Mouse (Mus musculus): ENCODE measurements at regions not wholly inside any gene's neighbourhood (a gene's known extent, or its start where the extent isn't known, plus 50 kb on each side); places are given as distances from the start of the nearest gene placed in this dataset.

DNA sequence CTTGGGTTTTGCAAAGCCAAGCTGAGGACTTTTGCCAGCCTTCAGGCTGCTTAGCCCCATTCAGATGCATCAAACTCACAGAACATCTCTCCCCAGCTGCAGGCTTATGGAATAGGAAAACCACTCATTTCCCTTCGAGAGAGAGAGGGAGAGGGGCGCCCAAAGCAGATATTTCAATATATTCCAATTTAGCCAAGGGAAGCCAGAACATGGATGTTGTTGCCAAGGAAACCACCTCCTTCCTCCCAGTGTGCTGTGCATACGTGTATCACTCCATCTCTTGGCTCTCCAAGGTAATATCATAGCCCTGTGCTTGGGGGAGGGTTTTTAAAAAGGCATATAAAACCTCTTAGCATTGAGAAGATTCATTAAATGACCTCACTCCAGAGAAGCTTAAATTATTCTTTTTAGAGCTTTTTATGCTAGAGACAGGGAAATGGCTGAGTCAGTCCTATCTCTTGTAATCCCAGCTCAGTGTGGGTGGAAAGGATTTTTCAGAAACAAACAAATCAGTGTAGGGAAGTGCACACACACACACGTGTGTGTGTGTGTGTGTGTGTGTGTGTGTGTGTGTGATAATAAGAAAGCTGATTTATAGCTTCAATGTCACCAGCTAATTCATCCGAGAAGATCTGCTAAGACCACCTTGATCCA is 245.1 kb downstream of the Rps24 start:
- no peak for DNase-seq (ENCODE audit: low read depth, low spot score)

DNA sequence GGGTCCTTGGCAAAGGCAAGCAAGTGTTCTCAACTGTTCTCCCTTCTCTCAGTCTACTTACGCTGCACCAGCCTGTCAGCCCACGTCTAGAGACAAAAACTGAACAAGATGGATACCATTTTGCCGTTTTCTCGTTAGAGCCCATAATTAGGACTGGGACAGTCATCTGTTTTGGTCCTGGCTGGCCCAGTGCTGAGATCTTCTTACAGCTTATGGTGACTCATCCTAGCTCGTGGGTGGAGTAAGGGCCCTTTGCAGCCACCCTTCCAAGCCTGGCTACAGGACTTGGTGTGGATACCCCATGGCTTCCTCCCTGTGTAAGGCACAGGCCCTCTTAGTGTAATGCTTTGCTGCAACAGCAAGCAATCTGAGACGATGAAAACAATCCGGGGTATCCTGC is 246.4 kb downstream of the Rps24 start:
- DNase-seq (ENCODE audit: low read depth, low spot score) = no peak

DNA sequence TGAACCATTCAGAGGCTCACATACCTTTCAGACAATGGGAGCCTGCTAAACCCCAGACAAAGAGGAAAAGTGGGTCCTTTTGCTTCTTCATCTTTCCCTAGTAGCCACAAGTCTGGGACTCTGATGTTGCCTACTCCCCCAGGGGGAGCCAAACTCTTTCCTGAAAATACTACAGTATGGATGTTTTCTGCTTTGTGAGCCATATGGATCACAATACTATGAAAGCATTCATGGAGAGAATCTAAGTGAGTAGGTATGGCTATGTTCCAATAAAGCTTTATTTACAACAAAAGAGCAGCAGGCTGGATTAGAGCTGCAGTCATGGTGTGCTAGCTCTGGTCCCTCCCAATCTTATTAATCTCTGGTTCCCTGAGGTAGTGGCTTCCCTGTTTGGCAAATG is 251.9 kb downstream of the Rps24 start:
- DNase-seq (ENCODE audit: low read depth, low spot score) = no peak

DNA sequence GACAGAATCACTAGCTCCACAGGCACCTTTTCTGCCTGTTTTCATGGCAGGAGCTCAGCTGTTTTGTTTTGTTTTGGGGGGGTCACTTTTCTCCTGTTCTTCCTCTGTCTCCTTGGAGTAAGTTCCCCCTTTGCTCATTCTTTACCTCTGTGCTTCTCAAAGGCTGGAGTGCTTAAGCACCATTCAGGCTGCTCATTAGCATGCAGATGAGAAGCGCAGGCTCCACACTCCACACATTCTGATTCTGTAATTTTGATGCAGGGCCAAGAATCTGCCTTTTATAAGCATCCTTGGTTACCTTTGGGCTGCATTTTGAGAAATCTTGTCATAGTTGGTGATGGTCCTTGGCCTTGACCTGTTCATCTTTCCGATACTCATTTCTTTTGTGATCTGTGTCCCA is 257.5 kb downstream of the Rps24 start:
- no peak for DNase-seq (ENCODE audit: low read depth, low spot score)

DNA sequence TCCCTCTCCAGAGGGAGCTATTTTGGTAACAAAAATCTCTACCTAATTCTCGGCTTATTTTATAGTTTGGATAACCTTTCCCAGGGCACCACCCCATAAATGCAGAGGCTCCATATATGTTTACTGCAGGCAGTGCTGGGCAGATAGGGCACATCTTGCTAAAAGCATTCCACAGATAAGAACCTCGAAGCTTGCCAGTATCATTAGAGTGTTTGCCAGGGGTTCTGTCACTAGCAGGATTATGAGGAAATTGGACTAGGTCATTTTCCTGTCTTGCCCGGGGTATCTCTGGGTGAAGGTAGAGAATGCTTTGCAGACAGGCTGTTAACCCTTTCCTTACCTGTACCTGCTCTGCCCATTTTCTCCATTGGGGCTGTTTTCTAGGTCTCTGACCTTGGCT is 258.8 kb downstream of the Rps24 start:
- no peak for DNase-seq (ENCODE audit: low read depth, low spot score)

DNA sequence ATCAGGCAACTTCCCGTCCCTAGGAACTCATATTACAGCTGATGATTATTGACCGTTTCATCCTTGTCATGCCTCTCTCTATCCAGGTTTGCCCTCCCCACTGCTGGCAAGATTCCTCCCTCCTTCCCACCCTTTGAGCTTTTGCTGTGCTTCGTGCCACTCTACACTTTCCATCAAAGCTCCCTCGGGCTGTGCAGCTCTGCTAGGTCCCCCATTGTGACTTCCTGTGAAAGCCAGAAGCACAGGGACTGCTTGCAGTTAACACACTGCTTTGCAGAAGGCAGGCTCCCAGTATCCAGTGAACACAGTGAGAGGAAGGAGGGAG is 260.5 kb downstream of the Rps24 start:
- DNase-seq (ENCODE audit: low read depth, low spot score) = no peak

DNA sequence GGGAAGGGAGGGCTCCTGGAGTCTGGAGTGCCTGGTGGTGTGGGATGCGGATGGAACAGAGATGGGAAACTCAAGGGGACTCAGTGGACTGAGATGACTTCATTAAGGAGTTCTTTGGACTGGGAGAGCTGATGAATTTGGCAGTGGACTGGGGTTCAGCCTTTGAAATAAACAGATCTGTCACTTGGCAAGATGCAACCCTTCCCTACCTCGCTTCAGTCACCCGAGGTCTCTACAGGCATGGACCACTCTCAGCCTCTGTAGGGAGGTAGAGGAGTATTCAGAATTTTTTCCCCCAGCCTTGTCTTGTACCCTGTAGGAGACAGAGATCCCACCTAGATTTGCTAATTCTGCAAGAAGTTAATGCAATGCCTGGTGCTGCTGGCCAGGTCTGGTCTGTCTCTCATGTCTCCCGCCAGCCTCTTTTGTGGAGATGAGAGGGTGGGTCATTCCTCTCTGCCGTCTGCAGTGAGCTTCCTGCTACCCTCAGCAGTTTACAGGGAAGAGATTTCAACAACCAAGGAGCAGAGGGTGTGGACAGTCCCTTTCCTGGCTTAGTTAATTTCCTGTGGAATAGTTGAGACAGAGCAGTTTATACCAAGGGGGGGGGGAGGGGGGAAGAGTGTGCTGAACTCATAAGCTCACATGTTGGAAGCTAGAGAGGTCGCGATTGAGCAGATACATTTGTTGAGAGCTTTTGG is 261.0 kb downstream of the Rps24 start:
- no peak for DNase-seq (ENCODE audit: low read depth, low spot score)

DNA sequence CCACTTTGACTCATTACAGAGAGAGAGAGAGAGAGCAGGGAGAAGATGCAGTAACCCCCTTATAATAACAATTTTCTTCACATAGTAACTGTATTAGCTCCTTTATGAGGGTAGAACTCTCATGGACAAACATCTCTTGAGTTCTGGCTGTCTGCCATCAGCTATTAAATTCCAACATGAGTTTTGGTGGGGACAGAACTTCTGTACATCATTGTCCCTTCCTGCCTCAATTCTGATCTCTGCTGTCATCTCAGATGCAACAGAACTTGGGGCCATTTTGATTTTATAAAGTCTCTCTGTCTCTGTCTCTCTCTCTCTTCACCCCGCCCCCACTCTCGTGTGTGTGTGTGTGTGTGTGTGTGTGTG is 261.6 kb downstream of the Rps24 start:
- DNase-seq (ENCODE audit: low read depth, low spot score) = no peak

DNA sequence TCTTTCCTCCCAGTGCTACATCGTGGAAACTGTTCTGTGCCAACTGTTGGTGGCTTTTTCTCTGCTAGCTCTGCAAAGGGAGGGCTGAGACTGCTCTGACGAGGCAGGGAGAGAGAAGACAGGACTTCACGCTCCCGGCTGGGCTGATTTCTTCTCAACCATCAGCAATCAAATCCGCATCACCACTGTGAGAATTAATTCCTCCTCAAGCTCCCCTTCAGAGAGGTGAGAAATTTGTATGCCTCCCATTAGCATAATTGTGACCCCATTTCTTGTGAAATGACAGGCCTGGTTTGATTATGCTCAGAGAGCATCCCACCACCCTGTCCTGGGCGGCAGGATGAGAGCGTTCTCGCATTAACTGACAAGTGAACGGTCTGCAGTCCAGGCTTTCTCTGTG is 262.4 kb downstream of the Rps24 start:
- DNase-seq (ENCODE audit: low read depth, low spot score) = no peak

DNA sequence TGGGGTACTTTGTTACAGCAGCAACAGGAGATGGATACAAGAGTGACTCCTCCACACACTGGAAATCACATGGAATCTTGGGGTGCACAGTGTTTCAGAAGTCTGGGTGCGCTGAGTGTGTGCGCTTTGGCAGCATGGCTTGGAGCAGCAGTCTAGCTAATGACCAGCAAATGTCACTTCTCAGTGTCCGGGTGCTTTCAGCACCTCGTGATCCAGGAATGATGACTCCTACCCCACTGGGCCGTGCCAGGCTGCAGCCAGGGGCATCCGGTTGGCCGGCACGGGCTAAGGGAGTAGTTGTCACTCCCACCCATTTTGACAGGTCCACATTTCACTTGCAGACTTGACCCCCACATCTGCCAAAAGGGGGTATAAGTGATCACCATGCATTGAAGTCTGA is 264.3 kb downstream of the Rps24 start:
- DNase-seq (ENCODE audit: low read depth, low spot score) = no peak

DNA sequence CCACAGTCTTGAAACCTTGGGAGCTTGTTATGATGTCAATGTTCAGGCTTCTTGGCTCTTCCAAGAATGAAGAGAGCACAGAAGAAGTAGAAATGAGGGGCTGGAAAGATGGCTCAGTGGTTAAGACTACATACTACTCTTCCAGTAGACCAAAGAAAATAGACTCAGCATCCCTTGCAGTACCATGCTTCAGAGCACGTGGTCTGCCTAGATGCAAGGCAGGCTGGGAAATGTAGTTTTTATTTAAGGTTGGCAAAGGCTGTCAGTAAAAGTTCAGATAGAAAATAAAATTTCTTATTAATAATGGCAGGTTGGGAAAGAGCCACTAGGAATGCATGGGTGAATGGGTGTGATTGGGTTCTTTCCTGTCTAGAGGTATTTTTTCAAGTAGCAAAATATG is 267.8 kb downstream of the Rps24 start:
- no peak for DNase-seq (ENCODE audit: low read depth, low spot score)

DNA sequence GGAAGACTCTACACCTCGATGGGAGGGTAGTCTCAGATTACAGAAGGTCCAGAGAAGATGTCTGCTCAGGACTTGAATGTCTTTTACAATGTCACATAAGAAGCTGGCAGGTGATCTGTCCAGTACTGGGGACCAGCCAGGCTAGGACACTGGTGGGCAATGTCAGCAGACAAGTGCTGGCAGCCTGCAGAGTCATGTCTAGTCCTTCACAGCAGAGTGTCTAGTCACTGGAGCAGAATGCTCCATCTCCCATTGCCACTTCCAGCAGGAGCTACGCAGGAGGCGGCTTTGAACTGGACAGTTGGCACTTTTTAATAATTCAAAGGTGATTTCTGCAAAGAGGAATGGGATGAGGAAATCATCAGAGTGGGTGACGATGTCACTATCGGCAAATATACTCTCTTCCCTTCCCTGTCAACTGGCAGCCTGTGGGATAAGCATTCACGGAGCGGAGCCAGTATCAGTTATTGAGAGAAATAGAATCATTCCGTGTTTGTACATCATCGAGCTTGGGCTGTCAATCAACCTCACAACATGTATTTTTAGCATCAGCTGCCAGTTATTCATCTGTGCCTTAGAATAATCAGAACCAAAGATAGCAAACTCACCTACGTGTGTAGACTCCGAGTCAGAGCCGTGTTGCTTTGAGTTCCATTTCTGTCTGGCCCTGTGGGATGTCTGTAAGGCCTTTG is 268.6 kb downstream of the Rps24 start:
- DNase-seq (ENCODE audit: low read depth, low spot score) = no peak

DNA sequence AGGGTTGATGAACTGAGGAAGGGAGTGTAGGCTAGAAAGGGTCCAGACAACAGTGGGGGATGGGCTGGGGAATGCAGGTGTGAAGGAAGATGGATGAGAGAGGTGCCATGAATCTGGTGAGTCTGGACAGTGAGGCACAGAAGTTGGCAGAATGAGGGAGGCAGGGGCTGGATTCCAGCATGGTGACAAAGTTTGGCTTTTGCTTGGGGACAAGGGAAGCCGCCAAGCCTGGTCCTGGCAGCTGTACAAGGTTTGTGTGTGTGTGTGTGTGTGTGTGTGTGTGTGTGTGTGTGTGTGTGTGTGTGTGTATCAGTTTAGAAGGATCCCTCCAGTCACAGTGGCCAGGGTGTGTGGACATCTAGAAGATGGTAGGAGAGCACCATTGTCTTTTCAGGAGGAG is 270.4 kb downstream of the Rps24 start:
- no peak for DNase-seq (ENCODE audit: low read depth, low spot score)

DNA sequence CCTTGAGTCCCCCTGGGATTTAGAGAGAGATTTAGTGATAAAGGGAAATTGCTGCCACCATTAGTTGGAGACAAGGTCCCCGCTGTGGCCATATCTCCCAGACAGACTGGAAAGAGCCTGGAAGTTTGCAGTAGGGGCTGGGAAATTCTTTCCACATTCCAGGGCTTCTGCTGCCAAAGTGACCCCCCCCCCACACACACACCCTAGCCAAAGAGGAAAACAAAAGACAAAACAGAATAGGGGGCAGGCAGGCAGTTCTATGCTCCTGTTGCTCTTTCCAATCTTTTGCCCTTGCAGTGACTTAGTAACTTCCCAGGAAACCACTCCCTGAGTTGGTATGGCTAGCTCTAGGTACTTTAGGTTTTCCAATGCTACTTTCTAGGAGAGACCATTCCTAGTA is 270.9 kb downstream of the Rps24 start:
- no peak for DNase-seq (ENCODE audit: low read depth, low spot score)

DNA sequence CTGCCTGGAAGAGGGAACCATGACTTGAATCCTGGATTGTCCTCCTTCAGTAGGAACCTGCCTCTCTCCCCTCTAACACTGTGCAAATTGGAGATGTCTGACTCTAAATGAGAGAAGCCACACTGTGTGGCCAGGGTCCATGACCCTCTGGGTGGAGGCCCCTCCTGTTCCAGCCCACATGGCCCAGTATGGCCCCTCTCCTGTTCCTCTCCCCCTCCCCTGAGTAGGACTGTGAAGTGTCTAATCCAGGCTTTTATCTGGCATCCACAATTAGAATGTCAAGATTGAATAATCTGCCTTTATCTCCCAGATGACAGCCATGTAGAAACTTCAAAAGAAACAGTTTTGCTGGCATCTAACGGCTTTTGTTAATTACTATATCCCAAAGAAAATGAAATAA is 274.0 kb downstream of the Rps24 start:
- DNase-seq (ENCODE audit: low read depth, low spot score) = no peak

DNA sequence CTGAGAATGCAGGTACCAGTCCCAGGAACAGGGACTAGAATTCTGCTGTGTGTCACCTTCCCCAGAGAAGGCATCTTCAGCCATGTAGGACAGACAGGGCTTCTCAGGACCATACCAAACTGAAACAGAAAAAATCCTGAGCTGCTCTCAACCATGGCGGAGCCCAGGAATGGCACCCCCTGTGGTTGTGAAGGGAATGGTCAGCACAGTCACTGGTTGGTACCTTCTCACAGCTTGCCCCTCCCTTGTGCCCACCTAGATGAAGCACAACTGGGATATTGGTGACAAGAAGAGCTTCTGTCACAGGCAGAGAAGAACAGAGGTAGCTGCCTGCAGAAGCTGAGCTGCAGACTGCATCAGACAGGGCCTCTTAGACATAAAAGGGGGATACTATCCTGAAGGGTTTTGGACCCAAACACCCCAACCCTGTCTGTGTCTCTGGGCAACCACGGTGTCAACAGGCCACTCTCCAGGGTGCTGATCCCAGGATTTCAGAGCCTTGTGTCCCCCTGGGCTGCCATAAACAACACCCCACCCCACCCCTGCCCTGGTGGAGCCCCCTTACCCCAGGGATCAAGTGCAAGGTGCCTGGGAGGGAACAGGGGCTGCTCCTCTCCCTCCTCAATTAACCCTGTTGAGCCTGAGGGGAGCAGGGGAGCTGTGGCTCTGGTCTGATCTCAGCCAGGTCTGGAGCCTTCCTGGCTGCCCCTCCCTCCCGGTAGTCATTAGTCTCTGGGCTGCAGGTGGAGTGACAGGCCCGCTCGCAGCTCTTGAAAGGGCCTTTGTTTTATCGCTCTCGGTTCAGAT is 275.7 kb downstream of the Rps24 start:
- no peak for DNase-seq (ENCODE audit: low read depth, low spot score)

DNA sequence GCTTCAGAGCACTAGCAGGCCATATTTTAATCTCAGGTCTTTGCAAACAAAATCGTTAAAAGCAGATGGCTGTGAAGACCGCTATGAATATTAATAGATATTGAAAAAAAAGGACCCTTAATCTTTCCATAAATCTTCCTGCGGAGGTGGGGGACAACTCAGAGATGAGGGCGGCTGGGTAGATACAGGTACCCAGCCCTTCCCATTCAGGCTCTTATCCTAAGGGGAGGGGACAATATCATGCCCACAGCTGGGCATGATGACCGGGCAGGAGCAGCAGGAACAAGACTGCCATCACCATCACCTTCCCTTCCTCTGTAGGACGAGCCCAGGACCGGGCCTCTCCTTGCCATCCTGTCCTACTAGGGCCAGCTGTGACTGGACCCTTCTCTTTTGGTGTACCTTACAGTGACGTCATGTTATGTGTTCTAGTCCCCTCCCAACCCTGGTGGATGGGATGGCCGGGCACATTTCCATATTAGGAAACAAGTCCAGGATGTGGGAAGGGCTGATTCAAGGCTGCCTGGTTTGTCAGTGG is 276.4 kb downstream of the Rps24 start:
- DNase-seq (ENCODE audit: low read depth, low spot score) = no peak

DNA sequence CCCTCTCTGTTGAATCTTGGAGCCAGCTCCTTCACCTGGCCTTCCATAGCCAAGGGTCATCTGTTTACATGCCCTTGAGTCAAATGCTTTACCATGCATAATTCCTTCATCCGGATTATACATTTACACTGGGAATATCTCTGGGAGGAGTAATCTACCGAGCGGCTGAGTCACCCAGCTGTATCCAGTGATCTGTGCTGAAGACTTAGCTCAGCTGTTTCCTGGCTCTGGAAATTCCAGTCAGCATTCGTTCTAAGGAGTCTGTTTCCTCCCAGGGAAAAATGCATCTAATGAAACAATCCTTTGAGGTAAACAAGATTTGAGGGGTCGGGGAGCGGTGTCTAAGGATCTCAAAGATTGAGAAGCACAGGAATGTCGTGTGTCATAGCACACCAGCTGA is 276.9 kb downstream of the Rps24 start:
- DNase-seq (ENCODE audit: low read depth, low spot score) = no peak

DNA sequence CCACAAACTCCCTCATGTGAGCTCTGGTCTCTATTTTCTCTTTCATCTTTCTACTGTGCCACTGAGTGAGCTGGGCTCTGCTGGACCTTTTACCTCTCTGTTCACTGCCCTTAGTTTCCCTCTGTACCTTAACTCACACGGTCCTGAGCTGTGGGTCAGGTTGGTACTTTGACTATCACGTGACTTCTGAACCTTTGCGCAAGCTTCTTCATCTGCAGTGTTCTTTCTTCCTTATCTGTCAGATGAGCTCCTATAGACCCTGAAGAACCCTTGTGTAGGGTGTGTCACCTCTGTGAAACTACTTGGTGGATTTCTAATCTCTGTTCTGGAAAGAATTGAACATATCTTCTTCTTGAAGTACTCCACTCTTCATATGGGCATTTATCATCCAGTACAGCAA is 279.3 kb downstream of the Rps24 start:
- DNase-seq (ENCODE audit: low read depth, low spot score) = no peak

DNA sequence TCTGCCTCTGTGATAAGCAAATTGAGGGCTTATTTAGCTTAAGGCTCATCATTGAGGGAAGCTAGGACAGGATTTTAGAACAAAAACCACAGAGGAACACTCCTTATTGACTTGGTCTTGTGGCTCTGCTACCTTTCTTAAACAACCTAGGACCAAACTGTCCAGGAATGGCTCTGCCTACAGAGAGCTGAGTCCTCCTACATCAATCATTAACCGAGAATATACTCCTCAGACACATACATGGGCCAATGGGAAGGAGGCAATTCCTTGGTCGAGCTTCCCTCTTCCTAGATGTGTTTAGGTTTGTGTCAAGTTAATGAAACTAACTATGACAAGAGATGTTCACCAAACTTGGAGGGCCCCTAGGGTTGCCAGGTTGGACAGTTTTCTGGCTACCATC is 279.8 kb downstream of the Rps24 start:
- DNase-seq (ENCODE audit: low read depth, low spot score) = no peak

DNA sequence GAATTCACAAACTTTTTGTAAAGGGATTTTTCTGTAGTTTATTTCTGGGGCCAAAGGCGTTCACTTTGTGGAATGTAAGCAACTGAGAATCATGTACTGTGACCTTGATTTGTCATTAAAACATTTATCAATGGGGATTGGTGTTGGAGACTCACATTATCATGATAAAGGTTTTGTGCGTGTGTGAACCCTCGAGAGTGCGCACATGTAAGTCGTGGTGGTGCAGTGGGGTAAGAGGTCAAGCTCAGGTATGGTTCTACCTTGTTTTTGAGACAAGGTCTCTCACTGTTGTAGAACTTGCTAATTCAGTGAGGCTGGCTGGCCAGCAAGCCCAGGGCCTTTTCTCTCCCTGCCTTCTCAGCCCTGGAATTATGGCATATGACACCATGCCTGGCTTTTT is 280.4 kb downstream of the Rps24 start:
- no peak for DNase-seq (ENCODE audit: low read depth, low spot score)

DNA sequence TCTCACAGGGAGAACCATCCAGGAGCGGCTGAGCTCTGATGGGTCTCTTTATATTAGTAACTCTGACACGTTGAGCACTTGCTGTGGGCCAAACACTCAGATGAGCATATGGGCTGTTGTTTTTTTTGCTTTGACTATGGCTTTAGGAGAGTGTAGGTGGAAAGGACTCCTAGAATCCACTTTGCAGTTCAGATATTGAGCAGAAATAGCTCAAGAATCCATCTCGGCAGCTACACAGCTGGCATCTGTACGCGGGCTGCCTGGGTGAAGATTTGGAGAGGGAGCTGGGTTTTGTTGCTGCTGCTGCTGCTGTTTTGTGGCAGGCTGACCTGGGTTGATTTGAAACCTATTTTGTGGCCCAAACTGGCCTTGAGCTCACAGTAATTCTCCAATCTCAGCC is 281.0 kb downstream of the Rps24 start:
- DNase-seq (ENCODE audit: low read depth, low spot score) = no peak
